Mouse (Mus musculus) kidney, postnatal 0 days (tissue): ENCODE results near the gene Hoxc9. TPM values are rescaled to one million over a fixed set of nuclear protein-coding genes. Genes with fewer than 3 reads are reported as not detected.

Source experiments
- ATAC-seq: fragments of 200-750 bp; cut with Nextera tagmentation; replicated peaks from 2 replicates; pipeline ENCODE4 v1.8.0; 2017; ENCODE audit warnings: low read depth, moderate number of reproducible peaks, moderate TSS enrichment, moderate library complexity; ENCODE audit not compliant: low FRiP score
- DNase-seq: peaks from one replicate; pipeline ENCODE4 v3.0.0-alpha.2; 2016; ENCODE audit warnings: low spot score
- H3K27ac ChIP-seq: fragments of 300-500 bp; sonication (generic); 2 replicates; pipeline ENCODE4 v1.5.1; 2014; ENCODE audit warnings: mild to moderate bottlenecking
- H3K27me3 ChIP-seq: fragments of 300-500 bp; sonication (generic); 2 replicates; pipeline ENCODE4 v1.6.1; 2014; ENCODE audit warnings: low read length, mixed read lengths; ENCODE audit not compliant: insufficient read depth
- H3K36me3 ChIP-seq: fragments of 300-500 bp; sonication (generic); 2 replicates; pipeline ENCODE4 v1.6.1; 2014; ENCODE audit warnings: low read length, mixed read lengths; ENCODE audit not compliant: insufficient read depth
- H3K4me1 ChIP-seq: fragments of 300-500 bp; sonication (generic); replicated peaks from 2 replicates; pipeline ENCODE4 v1.6.1; 2014; ENCODE audit warnings: antibody characterized with exemption, low read length, mixed read lengths; ENCODE audit not compliant: insufficient read depth
- H3K4me2 ChIP-seq: fragments of 300-500 bp; sonication (generic); 2 replicates; pipeline ENCODE4 v1.6.1; 2014; ENCODE audit warnings: mild to moderate bottlenecking, low read length, moderate library complexity, mixed read lengths
- H3K4me3 ChIP-seq: fragments of 300-500 bp; sonication (generic); replicated peaks from 2 replicates; pipeline ENCODE4 v1.5.1; 2014; ENCODE audit warnings: low read depth, low read length
- H3K9ac ChIP-seq: fragments of 300-500 bp; sonication (generic); 2 replicates; pipeline ENCODE4 v1.6.1; 2014; ENCODE audit warnings: low read depth, low read length
- H3K9me3 ChIP-seq: fragments of 300-500 bp; sonication (generic); replicated peaks from 2 replicates; pipeline ENCODE4 v1.6.1; 2016; ENCODE audit warnings: low read length, inconsistent platforms, mixed read lengths
- CTCF ChIP-seq: IDR thresholded peaks from 2 replicates; pipeline ENCODE4 v1.5.1; 2016; ENCODE audit warnings: antibody characterized with exemption, low read depth, mild to moderate bottlenecking, moderate library complexity
- WGBS: fragments of 180-500 bp; shearing (Covaris S2); extraction: QIAGEN DNeasy Blood & Tissue Kit; methylation state at CpG from one replicate; pipeline ENCODE4 v1.1.7; 2014; 5-methylcytosine and 5-hydroxymethylcytosine counted together
- polyA plus RNA-seq: library from polyadenylated mRNA; unstranded; fragments of >200 nt; fragmentation: Nextera tagmentation; extraction: Ambion mirVana; gene quantifications from 2 replicates; pipeline ENCODE4 v1.2.1, GENCODE M21; 2015

The Hoxc9 gene
- polyA plus RNA-seq, 1 experiment from 2014 or later = 12.4 TPM

DNA sequence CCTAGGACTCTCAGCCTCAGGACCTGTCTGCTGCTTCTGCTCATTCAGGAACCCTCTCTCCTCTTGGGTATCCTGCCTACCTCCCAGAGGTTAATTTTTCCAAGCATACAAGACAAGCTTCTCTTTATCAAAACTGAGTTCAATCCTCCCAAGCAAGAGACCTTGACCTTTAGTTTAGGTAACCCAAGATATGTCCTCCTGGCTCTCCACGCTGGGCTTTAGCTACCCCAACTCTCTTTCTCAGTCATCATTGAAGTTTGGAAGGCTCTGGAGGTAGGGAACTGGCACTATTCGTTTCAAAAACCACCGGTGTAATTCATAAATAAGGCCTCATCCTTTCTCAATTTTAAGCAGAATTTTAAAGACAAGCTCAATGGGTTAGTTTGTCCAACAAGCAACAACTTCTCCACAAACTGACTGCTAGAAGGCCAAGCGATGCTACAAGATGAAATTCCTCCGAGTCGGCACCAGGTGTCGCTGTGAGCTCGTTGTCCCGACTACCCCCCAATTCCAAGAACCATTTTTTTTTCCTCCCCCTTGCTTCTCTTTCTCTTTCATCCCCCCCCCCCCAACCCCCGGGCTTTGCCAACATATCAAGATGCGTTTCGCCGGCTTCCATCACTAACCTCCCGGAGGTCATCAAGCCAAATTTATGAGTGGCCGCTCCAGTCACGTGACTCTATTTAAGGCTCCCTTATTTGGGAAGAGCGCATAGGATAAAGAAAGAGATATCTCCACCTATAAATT, 37.2 kb downstream of the Hoxc9 start:
- TF ChIP-seq CTCF = peak; percentile 85
- Histone ChIP-seq H3K9me3 (no peaks in the 10 kb centered on the region), H3K9ac (0 out of 2 replicates have a peak overlapping the region, but pooled peaks have one; percentile 10), H3K36me3 (0 out of 2 replicates have a peak, but pooled peaks cover 2% of the 10 kb centered on the region), H3K4me3 (peak overlapping the region; percentile 24), H3K27ac (peak overlapping the region; percentile 78; the same call in 1 of the 2 replicates), H3K4me2 (peak overlapping the region; percentile 61), H3K27me3 (peaks cover 5% of the 10 kb centered on the region; the same call in 1 of the 2 replicates), H3K4me1 (peaks cover 41% of the 10 kb centered on the region)
- DNase-seq = peak; percentile 94
- ATAC-seq = no peak
- 7% methylated on average over 17 of the region's 17 CpGs for WGBS

DNA sequence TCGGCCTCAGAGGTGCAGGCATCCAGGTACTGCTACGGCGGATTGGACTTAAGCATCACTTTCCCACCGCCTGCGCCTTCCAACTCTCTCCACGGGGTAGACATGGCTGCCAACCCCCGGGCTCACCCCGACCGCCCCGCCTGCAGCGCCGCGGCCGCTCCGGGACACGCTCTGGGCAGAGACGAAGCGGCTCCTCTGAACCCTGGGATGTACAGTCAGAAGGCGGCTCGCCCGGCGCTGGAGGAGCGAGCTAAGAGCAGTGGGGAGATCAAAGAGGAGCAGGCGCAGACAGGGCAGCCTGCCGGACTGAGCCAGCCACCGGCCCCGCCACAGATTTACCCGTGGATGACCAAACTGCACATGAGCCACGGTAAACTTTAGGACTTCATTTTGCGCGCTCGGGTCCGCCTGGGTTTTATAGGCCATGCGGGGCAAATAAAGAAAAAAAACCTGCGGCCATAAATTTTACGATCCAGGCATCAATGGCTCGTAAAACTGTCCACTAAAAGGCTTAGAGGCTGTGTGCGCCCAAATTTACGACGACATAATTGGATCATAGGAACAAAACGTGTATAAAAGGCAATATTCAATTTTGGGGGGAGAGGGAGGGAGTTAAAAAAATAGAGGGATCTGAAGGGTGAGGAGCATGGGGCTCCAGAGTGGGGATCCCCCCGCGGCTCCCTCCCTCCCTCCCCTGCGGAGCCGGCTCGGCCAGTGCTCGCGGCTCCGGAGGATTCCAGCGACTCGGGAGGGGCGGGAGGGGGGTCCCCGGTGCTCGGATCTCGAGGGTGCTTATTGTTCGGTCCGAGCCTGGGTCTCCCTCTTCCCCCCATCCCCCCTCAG, 38.1 kb downstream of the Hoxc9 start:
- Histone ChIP-seq H3K4me3 (peak overlapping the region; percentile 24), H3K36me3 (0 out of 2 replicates have a peak, but pooled peaks cover 2% of the 10 kb centered on the region), H3K4me1 (peaks cover 41% of the 10 kb centered on the region), H3K9ac (peak overlapping the region; percentile 49), H3K27ac (peak overlapping the region; percentile 78), H3K27me3 (peaks cover 5% of the 10 kb centered on the region; the same call in 1 of the 2 replicates), H3K9me3 (no peaks in the 10 kb centered on the region), H3K4me2 (peak overlapping the region; percentile 61)
- under 1% methylated on average over 57 of the region's 57 CpGs for WGBS
- ATAC-seq (peak; percentile 66), DNase-seq (peak; percentile 91)
- TF ChIP-seq CTCF = no peak

DNA sequence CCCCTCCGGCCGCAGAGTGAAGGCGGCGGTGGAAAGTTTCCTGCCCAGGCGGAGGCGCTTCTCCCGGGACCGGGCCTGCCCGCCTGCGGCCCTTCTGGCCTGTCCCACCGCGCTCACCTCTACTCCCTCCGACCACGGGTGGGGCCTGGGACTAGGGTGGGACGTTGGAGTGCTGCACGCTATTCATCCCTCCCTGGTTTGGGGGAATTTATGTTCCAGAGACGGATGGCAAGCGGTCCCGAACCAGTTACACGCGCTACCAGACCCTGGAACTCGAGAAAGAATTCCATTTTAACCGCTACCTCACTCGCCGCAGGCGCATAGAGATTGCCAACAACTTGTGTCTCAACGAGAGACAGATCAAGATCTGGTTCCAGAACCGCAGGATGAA, 38.8 kb downstream of the Hoxc9 start:
- Histone ChIP-seq H3K9ac (peak overlapping the region; percentile 49), H3K9me3 (no peaks in the 10 kb centered on the region), H3K27me3 (peaks cover 10% of the 10 kb centered on the region; the same call in 1 of the 2 replicates), H3K27ac (peak overlapping the region; percentile 78; the same call in 1 of the 2 replicates), H3K4me1 (peaks cover 41% of the 10 kb centered on the region), H3K4me3 (peak overlapping the region; percentile 24), H3K36me3 (0 out of 2 replicates have a peak, but pooled peaks cover 2% of the 10 kb centered on the region), H3K4me2 (peak overlapping the region; percentile 61)
- TF ChIP-seq CTCF = no peak
- WGBS = 9% methylated on average over 28 of the region's 28 CpGs
- DNase-seq = no peak
- ATAC-seq = peak; percentile 48

DNA sequence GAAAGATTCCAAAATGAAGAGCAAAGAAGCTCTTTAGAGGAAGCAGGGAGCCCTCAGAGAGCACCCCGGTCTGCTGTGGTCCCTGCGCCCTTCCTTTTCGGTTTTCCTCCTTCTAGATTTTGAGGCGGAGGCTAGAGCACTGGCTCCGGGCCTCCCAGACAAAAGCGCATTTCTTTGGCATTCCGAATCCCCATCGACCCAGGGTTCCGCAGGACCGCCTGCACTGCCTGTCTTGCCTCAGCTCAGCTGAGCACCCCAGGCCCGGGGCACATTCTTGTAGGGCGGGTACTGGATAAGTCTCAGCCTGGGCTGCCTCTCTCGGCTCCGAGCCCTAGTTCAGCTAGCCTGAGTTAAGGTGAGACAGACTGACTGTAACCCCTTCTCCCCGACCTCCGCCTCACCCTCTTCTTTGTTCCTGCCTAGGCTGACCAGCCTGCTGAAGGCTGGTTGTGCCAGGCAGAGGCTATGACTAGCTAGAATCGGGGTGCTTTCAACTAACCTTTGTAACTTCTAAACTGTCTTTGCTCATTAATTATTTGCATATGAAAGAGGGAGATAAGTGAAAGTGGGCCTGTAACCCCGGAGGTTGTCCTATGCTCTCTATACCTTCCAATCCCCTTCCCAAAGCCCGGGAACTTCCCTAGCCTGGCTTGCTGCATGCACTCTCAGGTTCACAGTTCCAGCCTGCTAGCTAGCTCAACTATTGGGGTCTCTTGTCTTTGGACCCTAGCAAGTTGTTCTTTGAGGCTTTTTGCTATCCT, 39.3 kb downstream of the Hoxc9 start:
- peaks cover 36% of the 10 kb centered on the region for H3K4me1 ChIP-seq
- H3K9me3 ChIP-seq = no peaks in the 10 kb centered on the region
- H3K36me3 ChIP-seq = 0 out of 2 replicates have a peak, but pooled peaks cover 2% of the 10 kb centered on the region
- DNase-seq = no peak
- peak overlapping the region; percentile 61 for H3K4me2 ChIP-seq
- ATAC-seq = no peak
- H3K27ac ChIP-seq = peak overlapping the region; percentile 78; the same call in 1 of the 2 replicates
- no peak for TF ChIP-seq CTCF
- peak overlapping the region; percentile 49; the same call in 1 of the 2 replicates for H3K9ac ChIP-seq
- peaks cover 12% of the 10 kb centered on the region; the same call in 1 of the 2 replicates for H3K27me3 ChIP-seq
- 32% methylated on average over 19 of the region's 19 CpGs for WGBS
- no peak overlapping the region for H3K4me3 ChIP-seq

DNA sequence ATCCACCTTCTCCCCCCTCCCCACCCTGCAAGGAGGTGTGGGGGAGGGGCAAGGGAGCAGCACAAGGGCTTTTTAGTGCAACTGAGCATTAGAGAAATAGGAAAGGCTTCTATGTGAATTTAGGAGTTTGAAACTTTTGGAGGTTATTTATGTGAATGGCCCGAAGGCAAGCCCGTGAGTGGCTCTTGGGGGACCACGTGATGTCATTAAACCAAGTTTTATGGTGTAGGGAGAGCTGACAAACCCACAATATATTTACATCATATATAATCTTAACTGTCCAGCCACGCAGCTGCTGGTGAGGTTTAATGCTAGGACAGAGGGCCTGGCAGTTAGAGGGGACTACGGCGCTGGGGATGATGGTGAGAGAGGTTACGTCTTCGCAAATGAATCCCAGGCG, 42.4 kb downstream of the Hoxc9 start, which contains the start of gene Hoxc4:
TSS of gene Hoxc4 (plus strand) at position 299 of the 400 bp plus-strand sequence.
- Histone ChIP-seq H3K36me3 (0 out of 2 replicates have a peak, but pooled peaks cover 2% of the 10 kb centered on the region), H3K27ac (no peak within 1 kb of the TSS), H3K27me3 (peaks cover 21% of the 10 kb centered on the region; the same call in 1 of the 2 replicates), H3K9ac (no peak within 1 kb of the TSS), H3K4me1 (peaks cover 33% of the 10 kb centered on the region), H3K4me2 (no peak within 1 kb of the TSS), H3K9me3 (no peaks in the 10 kb centered on the region), H3K4me3 (no peak within 1 kb of the TSS)
- DNase-seq (peak; percentile 85), ATAC-seq (no peak)
- 38% methylated on average over 9 of the region's 9 CpGs for WGBS
- no peak for TF ChIP-seq CTCF
